Mouse (Mus musculus) heart, adult 2 months (tissue): ENCODE measurements around the gene Usp8. TPM values are rescaled to one million over a fixed set of nuclear protein-coding genes. Genes with fewer than 3 reads are reported as not detected.
A peak's percentile ranks its signal among the peaks of the same experiment; 100 is the strongest.

ENCODE experiments used
- DNase-seq, 2 experiments: peaks; one replicate each; pipeline ENCODE4 v3.0.0; 2021
- H3K27ac ChIP-seq: fragments of 200-600 bp; 2 replicates; pipeline ENCODE4 v1.8.1; 2022
- H3K27me3 ChIP-seq: fragments of 200-500 bp; 2 replicates; pipeline ENCODE4 v1.6.1; 2012; ENCODE audit warnings: mild to moderate bottlenecking, low read length, inconsistent platforms, mixed read lengths; ENCODE audit not compliant: control insufficient read depth, insufficient read depth
- H3K36me3 ChIP-seq: fragments of 200-500 bp; 2 replicates; pipeline ENCODE4 v1.6.1; 2012; ENCODE audit warnings: low read length, inconsistent platforms; ENCODE audit not compliant: control insufficient read depth, insufficient read depth
- H3K4me1 ChIP-seq: fragments of 200-500 bp; 2 replicates; pipeline ENCODE4 v1.6.1; 2011; ENCODE audit warnings: low read length; ENCODE audit not compliant: control insufficient read depth, insufficient read depth
- H3K4me3 ChIP-seq: fragments of 200-600 bp; 2 replicates; pipeline ENCODE4 v1.8.1; 2022
- H3K79me2 ChIP-seq: fragments of 200-500 bp; replicated peaks from 2 replicates; pipeline ENCODE4 v1.6.1; 2012; ENCODE audit warnings: mild to moderate bottlenecking, inconsistent platforms, low read length, moderate library complexity, mixed read lengths; ENCODE audit not compliant: control insufficient read depth, insufficient read depth
- H3K9ac ChIP-seq: fragments of 200-500 bp; 2 replicates; pipeline ENCODE4 v1.6.1; 2012; ENCODE audit warnings: low read depth, mild to moderate bottlenecking, control low read depth, inconsistent platforms, low read length, mixed read lengths
- CTCF ChIP-seq: fragments of 200-600 bp; IDR thresholded peaks from 2 replicates; pipeline ENCODE4 v1.8.1; 2022; ENCODE audit warnings: antibody characterized with exemption, mild to moderate bottlenecking, moderate library complexity
- EP300 ChIP-seq: fragments of 200-500 bp; IDR thresholded peaks from 2 replicates; pipeline ENCODE4 v1.6.1; 2011; ENCODE audit warnings: low read depth, low read length, control low read depth; ENCODE audit not compliant: insufficient read depth
- POLR2A ChIP-seq: fragments of 200-500 bp; IDR thresholded peaks from 2 replicates; pipeline ENCODE4 v1.6.1; 2011; ENCODE audit warnings: mild to moderate bottlenecking, low read depth, low read length, control low read depth; ENCODE audit not compliant: insufficient read depth
- WGBS: fragments of 180-500 bp; shearing (Covaris S2); methylation state at CpG from one replicate; pipeline ENCODE4 v1.1.7; 2018; 5-methylcytosine and 5-hydroxymethylcytosine counted together
- intact Hi-C: fragments of 180-260 bp; cut with DNase I; formaldehyde crosslinking; loops from one replicate; pipeline ENCODE4 v1.15.1; 2025
- polyA plus RNA-seq: library from polyadenylated mRNA; depleted of rRNA; stranded (reverse); fragments of >200 nt; gene quantifications from 2 replicates; pipeline ENCODE4 v1.2.3, GENCODE M21; 2012
- total RNA-seq, 2 experiments: library from RNA; stranded (reverse); gene quantifications; 2 replicates each; pipeline ENCODE4 v1.2.3; 2021

Gene Usp8
- total and polyA plus RNA-seq, 3 experiments = 11.1 to 28.4 (median 27.4) TPM

- no peaks in the 10 kb centered on the region for H3K79me2 ChIP-seq
- no peak overlapping the region for H3K4me3 ChIP-seq
- no peak overlapping the region for H3K27ac ChIP-seq
- intact Hi-C loops = no loop called here
- peaks cover 2% of the 10 kb centered on the region for H3K36me3 ChIP-seq
- no peaks in the 10 kb centered on the region for H3K4me1 ChIP-seq
- no peak for DNase-seq
- 92% methylated on average over 7 of the region's 7 CpGs for WGBS
- TF ChIP-seq POLR2A = no peak
- TF ChIP-seq CTCF = no peak
- no peaks in the 10 kb centered on the region for H3K27me3 ChIP-seq
- H3K9ac ChIP-seq = no peak overlapping the region
Measured at GRCm38 (mm10) chr2:126759351-126759750, 52.2 kb downstream of the Usp8 start.

- TF ChIP-seq POLR2A = no peak
- no peak overlapping the region for H3K9ac ChIP-seq
- H3K36me3 ChIP-seq = no peaks in the 10 kb centered on the region; the same call in 1 of the 2 replicates
- H3K27ac ChIP-seq = no peak overlapping the region
- no peak overlapping the region for H3K4me3 ChIP-seq
- DNase-seq = no peak
- 39% methylated on average over 11 of the region's 11 CpGs for WGBS
- no peaks in the 10 kb centered on the region for H3K27me3 ChIP-seq
- intact Hi-C loops = no loop called here
- no peaks in the 10 kb centered on the region for H3K79me2 ChIP-seq
- H3K4me1 ChIP-seq = no peaks in the 10 kb centered on the region
Measured at GRCm38 (mm10) chr2:126765867-126766582, 58.9 kb downstream of the Usp8 start.

- Histone ChIP-seq H3K4me1 (no peaks in the 10 kb centered on the region), H3K27ac (no peak overlapping the region), H3K27me3 (no peaks in the 10 kb centered on the region), H3K36me3 (no peaks in the 10 kb centered on the region; the same call in 1 of the 2 replicates), H3K79me2 (no peaks in the 10 kb centered on the region), H3K4me3 (no peak overlapping the region), H3K9ac (no peak overlapping the region)
- TF ChIP-seq EP300 (no peak), CTCF (no peak), POLR2A (no peak)
- DNase-seq = no peak
- intact Hi-C loops = no loop called here
- WGBS = 98% methylated on average over 3 of the region's 3 CpGs
Measured at GRCm38 (mm10) chr2:126767599-126767998, 60.5 kb downstream of the Usp8 start.

- H3K9ac ChIP-seq = no peak overlapping the region
- TF ChIP-seq CTCF = peak; percentile 47
- TF ChIP-seq EP300 = no peak
- no peaks in the 10 kb centered on the region for H3K4me1 ChIP-seq
- H3K79me2 ChIP-seq = no peaks in the 10 kb centered on the region
- WGBS = 69% methylated on average over 4 of the region's 4 CpGs
- no peak overlapping the region for H3K27ac ChIP-seq
- no peak for DNase-seq
- H3K4me3 ChIP-seq = no peak overlapping the region
- intact Hi-C loops = no loop called here
- no peaks in the 10 kb centered on the region for H3K27me3 ChIP-seq
- no peaks in the 10 kb centered on the region for H3K36me3 ChIP-seq
Measured at GRCm38 (mm10) chr2:126768194-126768593, 61.1 kb downstream of the Usp8 start.

GRCm38 (mm10) chr2:126769431-126770181, 62.5 kb downstream of the Usp8 start:
- no peak overlapping the region for H3K27ac ChIP-seq
- intact Hi-C loops = no loop called here
- no peak for DNase-seq
- H3K4me3 ChIP-seq = no peak overlapping the region
- H3K36me3 ChIP-seq = no peaks in the 10 kb centered on the region
- no peaks in the 10 kb centered on the region for H3K27me3 ChIP-seq
- H3K4me1 ChIP-seq = no peaks in the 10 kb centered on the region
- TF ChIP-seq EP300 (no peak), POLR2A (no peak), CTCF (no peak)
- no peaks in the 10 kb centered on the region for H3K79me2 ChIP-seq
- H3K9ac ChIP-seq = no peak overlapping the region
- 49% methylated on average over 19 of the region's 19 CpGs for WGBS

GRCm38 (mm10) chr2:126772217-126772616, 65.1 kb downstream of the Usp8 start:
- no peaks in the 10 kb centered on the region for H3K27me3 ChIP-seq

More at GRCm38 (mm10) chr2:126772217-126772616, 65.1 kb downstream of the Usp8 start:
- no peaks in the 10 kb centered on the region for H3K79me2 ChIP-seq
- H3K27ac ChIP-seq = no peak overlapping the region
- H3K4me3 ChIP-seq = no peak overlapping the region
- 87% methylated on average over 5 of the region's 5 CpGs for WGBS
- DNase-seq = no peak
- H3K4me1 ChIP-seq = 0 out of 2 replicates have a peak, but pooled peaks cover 1% of the 10 kb centered on the region
- intact Hi-C loops = no loop called here
- no peak overlapping the region for H3K9ac ChIP-seq
- TF ChIP-seq EP300 (no peak), CTCF (no peak), POLR2A (no peak)
- H3K36me3 ChIP-seq = no peaks in the 10 kb centered on the region
